Mouse (Mus musculus): ENCODE data around the gene Ash1l.
"Not testable (repeated sequence)": the region's sequence is repeated elsewhere in the genome, so short reads cannot be mapped to it uniquely, and the experiment has no call there.

The Ash1l gene

DNA sequence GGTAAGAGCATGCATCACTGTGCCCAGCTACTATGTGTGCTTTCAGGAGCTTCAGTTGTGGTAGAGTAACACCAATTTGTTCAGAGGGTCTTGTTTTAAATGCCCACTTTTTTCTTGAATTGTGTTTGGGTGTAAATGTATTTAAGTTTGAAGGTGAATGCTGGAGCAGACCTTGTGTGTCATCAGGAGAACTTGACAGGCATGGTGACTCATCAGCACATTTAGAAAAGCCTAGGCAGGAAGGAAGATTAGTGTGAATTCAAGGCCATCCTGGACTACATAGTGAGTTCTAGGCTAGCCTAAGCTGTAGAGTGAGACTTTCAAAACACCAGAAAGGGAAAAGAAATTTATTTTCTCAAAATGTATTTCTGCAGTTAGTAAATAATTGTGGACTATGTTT, 3.3 kb downstream of the Ash1l start:
- DNase-seq (ENCODE audit: low read depth): no peak

DNA sequence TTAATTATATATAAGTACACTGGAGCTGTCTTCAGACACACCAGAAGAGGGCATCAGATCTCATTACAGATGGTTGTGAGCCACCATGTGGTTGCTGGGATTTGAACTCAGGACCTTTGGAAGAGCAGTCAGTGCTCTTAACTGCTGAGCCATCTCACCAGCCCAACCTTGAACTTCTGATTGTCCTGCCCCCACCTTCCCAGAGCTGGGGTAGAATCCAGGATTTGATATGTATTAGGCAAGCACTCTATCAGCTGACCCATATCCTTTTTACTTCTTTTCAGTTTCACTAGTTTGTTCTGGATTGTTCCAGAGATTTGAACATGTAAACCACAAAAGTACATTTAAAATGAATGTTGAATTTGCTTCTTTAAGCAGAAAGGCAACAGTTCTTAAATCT, 12.8 kb downstream of the Ash1l start:
- DNase-seq (ENCODE audit: low read depth): not testable (repeated sequence)

DNA sequence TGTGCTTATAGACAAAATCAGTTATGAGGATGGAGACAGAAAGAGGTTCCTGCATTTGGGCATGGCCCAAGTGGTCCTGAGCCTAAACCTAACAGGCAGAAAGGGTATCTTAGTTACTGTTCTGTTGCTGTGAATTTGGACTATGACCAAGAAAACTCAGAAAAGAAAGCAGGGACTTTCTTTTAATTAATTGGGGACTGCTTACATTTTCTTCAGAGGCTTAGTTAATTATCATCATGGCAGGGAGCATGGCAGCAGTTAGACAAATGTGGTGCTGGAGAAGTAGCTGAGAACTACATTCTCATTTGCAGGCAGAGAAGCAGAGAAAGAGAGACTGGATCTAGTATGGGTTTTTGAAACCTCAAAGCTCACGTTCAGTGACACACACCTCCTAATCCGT, 24.6 kb downstream of the Ash1l start:
- DNase-seq (ENCODE audit: low read depth): no peak

DNA sequence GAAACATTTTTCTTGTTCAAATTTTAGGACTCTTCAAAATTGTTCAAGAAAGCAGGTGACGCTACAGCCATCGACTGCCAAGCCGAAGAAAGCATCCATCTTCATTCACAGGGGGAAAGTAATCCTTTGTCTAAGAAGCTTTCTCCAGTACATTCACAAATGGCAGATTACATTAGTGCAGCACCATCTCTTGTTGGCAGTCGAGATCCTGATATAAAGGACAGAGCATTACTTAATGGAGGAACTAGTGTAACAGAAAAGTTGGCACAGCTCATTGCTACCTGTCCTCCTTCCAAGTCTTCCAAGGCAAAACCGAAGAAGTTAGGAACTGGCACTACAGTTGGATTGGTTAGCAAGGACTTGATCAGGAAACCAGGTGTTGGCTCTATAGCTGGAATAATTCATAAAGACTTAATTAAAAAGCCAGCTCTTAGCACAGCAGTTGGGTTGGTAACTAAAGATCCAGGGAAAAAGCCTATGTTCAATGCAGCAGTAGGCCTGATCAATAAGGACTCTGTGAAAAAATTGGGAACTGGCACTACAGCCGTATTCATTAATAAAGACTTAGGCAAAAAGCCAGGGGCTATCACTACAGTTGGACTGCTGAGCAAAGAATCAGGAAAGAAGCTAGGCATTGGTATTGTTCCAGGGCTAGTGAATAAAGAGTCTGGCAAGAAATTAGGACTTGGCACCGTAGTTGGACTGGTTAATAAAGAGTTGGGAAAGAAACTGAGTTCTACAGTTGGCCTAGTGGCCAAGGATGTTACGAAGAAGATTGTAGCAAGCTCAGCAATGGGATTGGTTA, 31.0 kb downstream of the Ash1l start:
- no peak for DNase-seq (ENCODE audit: low read depth)

DNA sequence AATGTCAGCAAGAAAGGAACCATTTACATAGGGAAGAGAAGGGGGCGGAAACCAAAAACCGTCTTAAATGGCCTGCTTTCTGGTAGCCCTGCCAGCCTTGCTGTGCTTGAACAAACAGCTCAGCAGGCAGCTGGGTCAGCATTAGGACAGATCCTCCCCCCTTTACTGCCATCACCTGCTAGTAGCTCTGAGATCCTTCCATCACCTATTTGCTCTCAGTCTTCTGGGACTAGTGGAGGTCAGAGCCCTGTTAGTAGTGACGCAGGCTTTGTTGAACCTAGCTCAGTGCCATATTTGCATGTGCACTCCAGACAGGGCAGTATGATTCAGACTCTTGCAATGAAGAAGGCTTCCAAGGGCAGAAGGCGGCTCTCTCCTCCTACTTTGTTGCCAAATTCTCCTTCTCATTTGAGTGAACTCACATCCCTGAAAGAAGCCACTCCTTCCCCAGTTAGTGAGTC, 33.5 kb downstream of the Ash1l start:
- no peak for DNase-seq (ENCODE audit: low read depth)

DNA sequence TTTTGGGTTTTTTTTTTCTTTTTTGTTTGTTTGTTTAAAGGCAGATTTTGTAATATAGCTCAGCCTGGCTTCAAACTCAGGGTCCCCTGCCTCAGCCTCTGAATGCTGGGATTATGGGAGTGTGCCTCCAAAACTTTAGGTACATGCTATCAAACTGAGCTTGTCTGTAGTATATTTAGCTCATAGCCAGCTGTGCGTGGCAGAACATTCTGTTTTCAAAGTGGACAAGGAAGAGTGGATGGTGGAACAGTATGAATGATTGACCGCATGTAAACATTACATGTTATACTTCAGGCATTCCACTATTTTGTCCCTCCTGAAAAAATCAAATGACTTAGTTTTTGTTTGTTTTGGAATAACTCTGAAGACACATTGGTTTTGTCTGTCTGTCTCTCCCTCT, 42.4 kb downstream of the Ash1l start:
- no peak for DNase-seq (ENCODE audit: low read depth)

DNA sequence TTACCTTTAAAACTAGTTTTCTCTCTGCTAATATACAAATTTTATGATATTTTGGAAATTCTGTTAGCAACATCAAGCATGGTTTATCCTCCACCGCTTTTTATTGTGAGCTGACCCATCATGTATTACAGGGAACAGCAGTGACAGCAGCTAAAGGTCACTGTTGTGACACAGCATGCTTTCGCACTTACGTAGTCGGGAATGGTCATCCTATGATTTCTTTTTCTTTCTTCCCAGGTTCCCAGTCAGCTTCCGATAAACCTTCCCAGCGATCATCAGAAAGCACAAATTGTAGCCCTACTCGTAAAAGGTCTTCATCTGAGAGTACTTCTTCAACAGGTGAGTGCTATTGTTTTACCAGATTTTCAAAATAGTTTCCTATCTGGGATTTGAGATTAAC, 51.1 kb downstream of the Ash1l start:
- DNase-seq (ENCODE audit: low read depth): no peak

DNA sequence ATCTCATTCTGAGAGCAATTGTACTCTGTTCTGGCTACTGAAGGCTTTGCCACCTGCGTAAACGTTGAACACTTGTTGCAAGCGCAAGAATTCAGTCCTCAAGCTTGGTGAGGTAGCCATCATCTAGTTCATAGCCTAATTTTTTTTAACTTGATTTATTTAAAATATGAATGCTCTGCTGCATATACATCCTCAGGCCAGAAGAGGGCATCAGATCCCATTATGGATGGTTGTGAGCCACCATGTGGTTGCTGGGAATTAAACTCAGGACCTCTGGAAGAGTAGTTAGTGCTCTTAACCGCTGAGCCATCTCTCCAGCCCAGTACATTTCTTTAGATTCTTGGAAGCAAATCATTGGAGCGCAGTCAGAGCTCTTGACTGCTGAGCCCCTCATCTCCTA, 80.5 kb downstream of the Ash1l start:
- DNase-seq (ENCODE audit: low read depth): not testable (repeated sequence)

DNA sequence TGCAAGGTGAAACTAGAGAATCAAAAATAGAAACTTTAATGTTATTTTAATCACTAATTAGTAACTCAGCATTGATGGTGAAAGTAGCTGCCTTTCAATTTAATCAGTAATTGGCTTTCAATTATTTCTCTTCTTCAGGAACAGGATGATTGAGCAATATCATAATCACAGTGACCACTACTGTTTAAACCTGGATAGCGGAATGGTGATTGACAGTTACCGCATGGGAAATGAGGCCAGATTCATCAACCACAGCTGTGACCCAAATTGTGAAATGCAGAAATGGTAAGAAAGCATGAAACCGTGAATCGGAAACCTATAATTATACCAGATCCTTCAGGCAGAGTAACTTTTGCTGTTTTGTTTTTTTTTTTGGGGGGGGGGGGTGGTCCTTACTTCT, 92.9 kb downstream of the Ash1l start:
- DNase-seq (ENCODE audit: low read depth): no peak

DNA sequence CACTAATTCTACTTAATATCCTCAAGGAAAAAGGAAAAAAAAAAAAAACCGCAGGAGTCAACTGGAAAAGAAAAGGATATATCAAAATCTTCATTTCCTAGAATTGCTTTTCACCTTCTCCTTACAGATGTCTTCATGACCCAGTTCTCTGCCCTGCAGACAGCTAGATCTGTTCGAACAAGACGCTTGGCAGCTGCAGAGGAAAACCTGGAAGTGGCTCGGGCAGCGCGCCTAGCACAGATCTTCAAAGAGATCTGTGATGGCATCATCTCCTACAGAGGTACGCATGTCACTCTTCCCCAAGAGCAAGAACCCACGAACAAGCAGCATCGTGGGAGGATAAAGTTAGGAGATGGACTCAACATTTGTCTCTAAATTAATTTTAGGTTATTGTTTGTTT, 107.9 kb downstream of the Ash1l start:
- DNase-seq (ENCODE audit: low read depth): no peak

DNA sequence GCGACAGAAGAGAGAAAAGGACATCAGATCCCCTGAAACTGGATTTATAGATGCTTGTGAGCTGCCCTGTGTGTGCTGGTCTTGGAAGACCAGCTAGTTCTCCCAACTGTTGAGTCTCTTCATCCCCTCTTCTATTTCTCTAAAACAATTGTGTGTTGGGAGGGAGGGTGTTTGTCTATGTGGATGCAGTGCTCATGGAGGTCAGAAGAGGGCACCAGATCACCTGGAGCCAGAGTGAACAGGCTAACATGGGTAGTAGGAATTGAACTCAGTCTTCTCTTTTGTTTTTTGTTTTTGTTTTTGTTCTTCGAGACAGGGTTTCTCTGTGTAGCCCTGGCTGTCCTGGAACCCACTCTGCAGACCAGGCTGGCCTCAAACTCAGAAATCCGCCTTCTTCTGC, 108.4 kb downstream of the Ash1l start:
- peak; percentile 35 for DNase-seq (ENCODE audit: low read depth)

DNA sequence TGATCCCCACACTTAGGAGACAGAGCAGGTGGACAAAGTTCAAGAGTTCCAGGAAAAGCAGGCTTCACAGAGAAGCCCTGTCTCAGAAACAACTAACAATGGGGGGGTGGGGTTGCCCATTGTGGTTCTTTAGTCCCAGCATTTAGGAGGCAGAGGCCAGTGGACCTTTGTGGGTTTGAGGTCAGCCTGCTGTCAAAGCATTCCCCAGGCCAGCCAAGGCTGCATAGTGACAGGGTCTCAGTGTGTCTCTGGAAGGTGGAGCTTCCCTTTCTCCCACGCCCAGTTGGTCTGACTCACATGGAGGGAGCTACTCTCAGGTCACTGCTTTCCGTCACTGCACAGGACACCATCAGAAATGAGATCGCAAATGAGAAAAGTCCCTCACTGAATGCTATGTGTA, 111.3 kb downstream of the Ash1l start:
- no peak for DNase-seq (ENCODE audit: low read depth)

DNA sequence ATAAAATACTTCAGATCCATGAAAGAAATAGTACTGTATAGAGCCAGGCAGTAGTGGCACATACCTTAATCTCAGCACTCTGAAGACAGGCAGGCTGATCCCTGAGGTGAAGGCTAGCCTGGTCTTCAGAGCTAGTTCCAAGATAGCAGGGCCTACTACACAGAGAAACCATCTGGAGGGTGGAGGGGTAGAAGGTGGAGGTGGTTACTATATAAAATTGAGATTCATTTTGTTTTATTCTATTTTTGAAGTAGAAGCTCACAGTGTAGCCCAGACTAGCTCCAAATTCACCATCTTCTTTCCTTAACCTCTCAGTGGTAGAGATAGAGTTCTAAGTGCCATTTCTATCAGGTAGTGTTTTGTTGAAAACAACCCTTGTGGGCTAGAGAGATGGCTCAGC, 116.8 kb downstream of the Ash1l start:
- no peak for DNase-seq (ENCODE audit: low read depth)

DNA sequence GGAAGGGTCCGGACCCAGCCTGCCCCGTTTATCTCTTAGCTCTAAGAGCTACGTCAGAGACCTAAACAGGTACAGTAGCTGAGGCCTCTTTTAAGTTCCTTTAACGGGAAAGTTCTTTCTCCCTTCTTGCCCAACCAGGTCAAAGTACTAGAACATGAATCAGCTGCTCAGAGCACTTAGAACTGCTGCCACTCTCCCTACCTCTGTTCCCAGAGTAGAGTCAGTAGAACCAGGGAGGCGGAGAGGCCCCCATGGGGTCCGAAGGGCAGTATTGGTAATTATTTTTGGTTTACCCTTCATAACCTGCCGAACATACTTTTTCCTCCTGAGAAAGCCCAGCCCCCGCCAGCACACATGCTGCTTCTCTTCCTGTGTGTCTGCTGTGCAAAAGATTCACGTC, 127.0 kb downstream of the Ash1l start:
- DNase-seq (ENCODE audit: low read depth): no peak

DNA sequence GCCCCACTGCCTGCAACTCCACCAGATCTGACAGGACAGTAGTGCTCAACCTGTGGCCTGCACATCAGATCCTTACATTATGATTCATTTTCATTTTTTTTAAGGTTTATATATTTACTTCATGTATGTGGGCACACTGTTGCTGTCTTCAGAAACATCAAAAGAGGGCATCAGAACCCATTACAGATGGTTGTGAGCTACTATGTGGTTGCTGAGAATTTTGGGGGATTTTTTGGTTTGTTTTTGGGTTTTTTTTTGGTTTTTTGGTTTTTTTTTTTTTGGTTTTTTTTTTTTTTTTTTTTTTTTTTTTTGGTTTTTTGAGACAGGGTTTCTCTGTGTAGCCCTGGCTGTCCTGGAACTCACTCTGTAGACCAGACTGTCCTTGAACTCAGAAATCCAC, 131.9 kb downstream of the Ash1l start:
- DNase-seq (ENCODE audit: low read depth): not testable (repeated sequence)

DNA sequence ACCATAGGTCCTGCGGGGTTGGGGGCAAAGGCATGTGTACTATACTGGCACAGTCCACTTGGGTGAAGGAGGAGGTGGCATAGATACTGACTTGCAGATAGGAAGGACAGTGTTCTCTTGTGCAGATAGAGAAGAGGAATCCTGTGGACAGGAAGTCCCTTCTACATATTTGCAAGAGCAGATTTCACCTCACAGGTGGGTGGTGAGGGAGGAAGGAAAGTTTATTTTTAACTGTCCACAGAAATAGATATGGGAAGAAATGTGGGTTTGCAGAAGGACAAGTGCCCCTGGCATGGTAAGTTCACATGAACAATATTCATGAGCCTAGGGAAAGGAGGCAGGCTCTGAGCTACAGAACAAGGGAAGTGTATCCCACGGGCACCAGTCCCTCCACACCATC, 133.7 kb downstream of the Ash1l start:
- no peak for DNase-seq (ENCODE audit: low read depth)

DNA sequence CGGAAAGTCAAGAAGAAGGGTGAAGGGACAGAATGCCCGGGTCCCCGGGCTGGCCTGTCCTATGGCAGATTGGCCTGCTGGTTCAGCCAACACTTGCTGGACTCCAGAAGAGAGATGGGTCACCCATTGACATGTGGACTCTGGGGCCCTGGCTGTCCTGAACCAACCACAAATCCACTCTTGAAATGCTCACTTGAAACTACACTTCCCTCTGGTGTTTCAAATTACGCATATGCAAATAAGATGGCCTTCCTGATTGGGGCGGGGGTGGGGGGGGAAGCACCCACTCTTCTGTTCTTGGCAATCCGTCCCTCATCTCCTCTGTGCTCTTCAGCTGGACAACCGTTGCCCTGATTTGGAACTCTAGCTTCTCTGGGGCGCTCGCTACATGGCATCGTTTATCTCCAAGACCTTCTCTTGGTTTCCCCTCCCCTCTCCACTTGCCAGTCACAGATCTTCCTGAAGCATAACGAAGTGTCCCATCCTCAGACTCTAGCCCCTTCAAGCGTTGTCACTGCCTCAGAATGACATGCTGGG, 134.3 kb downstream of the Ash1l start:
- DNase-seq (ENCODE audit: low read depth): no peak

DNA sequence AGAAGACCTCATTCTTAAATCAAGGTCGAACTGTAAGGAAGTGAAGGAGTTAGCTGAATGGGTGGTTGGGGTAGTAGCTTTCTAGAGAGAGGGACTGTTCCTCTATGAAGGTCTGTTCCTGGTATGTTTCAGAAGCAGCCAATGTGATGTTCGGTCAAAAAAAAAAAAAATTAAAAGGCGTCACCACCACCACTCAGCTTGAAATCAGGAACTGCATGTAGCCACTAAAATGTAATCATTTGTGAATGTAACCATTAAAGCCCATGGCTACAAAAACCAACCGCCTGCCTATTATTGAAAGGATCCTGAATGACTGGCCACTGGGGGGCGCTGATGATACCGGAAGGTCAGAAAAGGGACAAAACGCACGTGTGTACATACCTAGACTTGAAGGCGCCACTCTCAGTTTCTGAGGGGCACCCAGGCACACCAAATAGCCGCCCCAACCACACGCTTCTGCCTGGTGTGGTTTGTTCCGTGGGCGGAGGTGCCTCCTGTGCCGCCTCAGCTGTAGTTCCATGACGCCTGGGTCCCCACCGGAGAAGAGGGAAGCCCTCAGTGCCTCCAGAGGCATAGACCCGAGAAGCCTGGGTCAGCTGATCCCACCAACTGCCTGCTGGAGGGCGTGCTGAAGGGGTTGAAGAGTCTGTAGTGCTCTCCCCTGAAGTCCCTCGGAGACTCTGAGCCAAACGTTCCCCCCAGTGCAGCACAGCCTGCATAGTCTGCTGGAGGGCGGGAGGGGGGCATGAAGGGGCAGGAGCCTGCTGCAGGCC, 137.1 kb downstream of the Ash1l start:
- peak; percentile 96 for DNase-seq (ENCODE audit: low read depth)

DNA sequence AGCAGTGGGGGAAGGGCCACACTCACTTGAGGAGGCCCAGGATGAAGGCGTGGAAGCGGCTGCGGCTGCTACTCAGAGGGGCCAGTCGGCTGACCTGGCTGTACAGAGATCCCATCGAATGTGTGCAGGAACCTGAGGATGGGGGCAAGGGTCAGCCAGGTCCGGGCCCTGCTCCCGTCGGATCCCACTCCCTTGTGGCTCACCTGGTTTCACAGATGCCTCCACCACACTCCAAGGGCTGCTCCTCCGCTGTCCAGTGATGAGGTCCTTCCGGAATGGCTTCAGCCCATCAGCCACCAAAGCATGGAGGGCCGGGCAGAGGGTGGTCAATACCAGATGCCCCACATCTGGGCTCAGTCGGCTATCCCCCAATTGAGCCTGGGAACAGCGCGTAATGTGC, 138.6 kb downstream of the Ash1l start:
- DNase-seq (ENCODE audit: low read depth): no peak

DNA sequence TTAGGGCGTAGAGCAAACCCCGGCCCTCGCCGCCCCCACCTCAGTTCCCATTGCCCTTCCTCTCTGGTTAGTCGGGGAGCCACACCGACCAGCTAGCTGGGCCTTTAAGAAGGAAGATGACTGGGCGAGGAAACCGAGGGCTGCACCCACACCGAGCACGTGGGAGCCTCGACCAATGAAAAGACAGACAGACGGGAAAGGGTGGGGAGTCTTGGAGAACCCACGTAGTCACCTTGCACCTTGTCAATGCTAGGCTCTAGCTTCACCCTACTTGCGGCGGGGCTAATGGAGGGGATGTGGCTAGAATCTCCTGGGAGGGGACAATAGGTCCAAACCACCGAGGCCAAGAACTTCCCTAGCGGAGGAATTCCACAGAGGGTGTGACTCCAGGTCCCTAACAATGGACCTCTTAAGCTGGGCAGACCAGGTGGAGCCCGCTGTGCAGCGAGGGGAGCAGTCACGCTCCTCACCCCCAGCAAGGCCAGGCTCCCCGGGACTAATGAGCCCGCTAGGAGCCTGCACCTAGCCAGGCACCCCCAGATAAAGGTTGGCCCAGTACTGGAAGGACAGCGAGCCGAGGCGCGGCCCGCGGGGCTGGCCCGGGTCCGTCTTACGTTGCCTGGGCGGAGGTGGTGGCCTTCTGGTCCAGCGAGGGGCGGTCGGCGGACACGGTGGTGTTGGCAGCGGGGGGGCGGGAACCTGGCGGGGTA, 139.6 kb downstream of the Ash1l start:
- DNase-seq (ENCODE audit: low read depth): peak; percentile 83

DNA sequence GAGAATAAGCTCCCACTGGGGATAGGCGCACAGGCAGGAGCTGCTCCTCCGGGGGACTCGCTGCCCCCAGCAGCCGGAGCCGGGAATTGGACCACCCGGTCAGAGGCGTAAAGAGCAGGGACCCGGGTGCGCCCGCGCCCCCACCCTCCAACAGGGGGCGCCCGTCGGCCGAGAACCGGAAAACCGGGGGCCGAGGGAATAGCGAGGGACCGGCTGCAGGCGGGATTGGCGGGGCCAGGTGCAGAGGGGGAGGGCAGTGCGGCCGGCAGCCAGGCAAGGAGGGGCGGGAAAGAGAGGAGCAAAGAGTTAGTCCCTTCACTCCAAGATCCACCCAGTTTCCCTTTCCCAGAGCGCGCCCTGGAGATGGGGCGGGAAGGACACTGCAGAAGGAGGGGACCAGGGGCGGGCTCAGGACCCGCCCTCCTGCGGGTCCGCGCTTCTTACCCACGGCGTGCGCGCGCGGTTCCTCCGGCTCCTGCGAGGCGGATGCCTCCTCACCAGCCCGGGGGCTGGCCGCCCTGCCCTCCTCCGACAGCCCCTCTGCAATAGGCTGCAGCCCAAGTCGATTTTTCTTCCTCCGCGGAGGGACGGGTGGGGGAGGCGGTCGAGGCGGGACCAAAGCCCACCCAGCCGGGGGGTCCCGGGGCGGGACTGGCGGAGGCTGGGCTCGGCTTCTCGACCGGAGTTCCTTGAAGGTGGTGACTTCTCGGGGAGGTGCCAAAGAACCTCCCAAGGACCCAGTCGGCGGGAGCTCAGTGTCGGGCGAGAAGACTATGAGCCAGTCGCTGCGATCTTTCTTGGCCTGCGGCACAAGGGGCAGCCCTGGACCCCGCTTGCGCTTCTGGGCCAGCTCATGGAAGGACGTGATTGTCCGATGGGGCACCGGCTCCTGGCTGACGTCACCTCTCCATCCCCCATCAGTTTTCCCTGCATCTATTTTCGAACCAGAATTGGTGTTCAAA, 140.6 kb downstream of the Ash1l start:
- no peak for DNase-seq (ENCODE audit: low read depth)
